Mouse (Mus musculus) brain, embryonic 14.5 days (tissue): Measurements from ENCODE around the gene Cenpl.

Experiments
- CTCF ChIP-seq: fragments of 200-500 bp; IDR thresholded peaks from 2 replicates; pipeline ENCODE4 v1.5.1; 2012; ENCODE audit warnings: inconsistent platforms, mild to moderate bottlenecking, moderate library complexity, borderline replicate concordance; ENCODE audit not compliant: insufficient read depth, insufficient read length; ENCODE audit errors: extremely low read depth
- POLR2A ChIP-seq: fragments of 200-500 bp; IDR thresholded peaks from 2 replicates; pipeline ENCODE4 v1.6.1; 2012; ENCODE audit warnings: mild to moderate bottlenecking, inconsistent platforms, borderline replicate concordance; ENCODE audit not compliant: poor library complexity, insufficient read depth, insufficient read length, severe bottlenecking; ENCODE audit errors: extremely low read depth

GRCm38 (mm10) chr1:161103842-161104241 is 33.3 kb downstream of the Cenpl start:
- TF ChIP-seq POLR2A: no peak
- no peak for TF ChIP-seq CTCF
